Mouse (Mus musculus): ENCODE results near the gene Neu1. TPM values are rescaled to one million over a fixed set of nuclear protein-coding genes. Genes with fewer than 3 reads are reported as not detected.
A peak's percentile ranks its signal among the peaks of the same experiment; 100 is the strongest.

Neu1 gene
- total RNA-seq, 2 experiments from 2014 or later: 41.6 to 47.3 TPM

DNA sequence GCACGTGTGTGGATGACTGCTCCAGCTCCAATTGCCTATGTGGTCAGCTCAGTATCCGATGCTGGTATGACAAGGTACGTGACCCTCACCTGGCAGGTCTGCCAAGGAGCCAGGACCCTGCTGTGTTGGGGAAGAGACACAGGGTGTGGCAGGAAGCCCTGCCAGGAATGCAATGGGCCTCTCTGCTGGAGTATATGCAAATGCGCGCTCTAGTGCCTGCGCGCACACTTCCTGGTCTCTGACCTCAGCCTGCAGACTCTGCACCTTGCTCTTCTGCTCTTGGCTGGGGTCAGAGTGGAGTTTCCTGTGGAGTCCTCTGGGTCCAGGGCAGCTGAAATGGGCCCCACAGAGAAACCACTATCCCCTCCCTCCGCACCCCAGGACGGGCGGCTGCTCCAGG is 20.1 kb upstream of the Neu1 start:
- no peak for DNase-seq (ENCODE audit: extremely low spot score in 1 of 2, low spot score in 2 of 2)
- TF ChIP-seq CTCF (IDR thresholded peaks at IDR 0.05): no peak
- intact Hi-C loops (cut with DNase I): no loop called here
- Histone ChIP-seq H3K4me3 (no peak overlapping the region), H3K27ac (no peak overlapping the region)

DNA sequence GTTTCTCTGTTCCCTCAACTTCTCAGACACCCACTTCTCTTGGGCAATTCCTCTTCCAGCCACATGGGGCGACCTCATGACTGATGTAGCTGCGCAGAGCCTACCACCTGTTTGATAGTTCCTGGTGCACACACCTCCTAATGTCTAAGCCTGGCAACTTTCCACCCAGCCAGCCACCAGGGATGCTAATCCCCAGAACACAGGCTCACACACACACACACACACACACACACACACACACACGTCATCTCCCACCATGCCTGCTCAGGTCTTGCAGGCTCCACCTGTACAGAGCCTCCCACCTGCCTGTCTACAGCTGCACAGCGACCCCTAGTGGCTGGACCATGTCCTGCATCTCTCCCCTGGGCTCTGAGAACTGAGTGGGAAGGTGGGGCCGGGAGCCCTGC is 19.1 kb upstream of the Neu1 start:
- peak; percentile 51 to 67 for DNase-seq (ENCODE audit: extremely low spot score in 1 of 2, low spot score in 2 of 2)
- intact Hi-C loops (cut with DNase I): no loop called here
- peak; percentile 70 for TF ChIP-seq CTCF (IDR thresholded peaks at IDR 0.05)
- no peak overlapping the region for H3K4me3 ChIP-seq
- H3K27ac ChIP-seq: no peak overlapping the region

DNA sequence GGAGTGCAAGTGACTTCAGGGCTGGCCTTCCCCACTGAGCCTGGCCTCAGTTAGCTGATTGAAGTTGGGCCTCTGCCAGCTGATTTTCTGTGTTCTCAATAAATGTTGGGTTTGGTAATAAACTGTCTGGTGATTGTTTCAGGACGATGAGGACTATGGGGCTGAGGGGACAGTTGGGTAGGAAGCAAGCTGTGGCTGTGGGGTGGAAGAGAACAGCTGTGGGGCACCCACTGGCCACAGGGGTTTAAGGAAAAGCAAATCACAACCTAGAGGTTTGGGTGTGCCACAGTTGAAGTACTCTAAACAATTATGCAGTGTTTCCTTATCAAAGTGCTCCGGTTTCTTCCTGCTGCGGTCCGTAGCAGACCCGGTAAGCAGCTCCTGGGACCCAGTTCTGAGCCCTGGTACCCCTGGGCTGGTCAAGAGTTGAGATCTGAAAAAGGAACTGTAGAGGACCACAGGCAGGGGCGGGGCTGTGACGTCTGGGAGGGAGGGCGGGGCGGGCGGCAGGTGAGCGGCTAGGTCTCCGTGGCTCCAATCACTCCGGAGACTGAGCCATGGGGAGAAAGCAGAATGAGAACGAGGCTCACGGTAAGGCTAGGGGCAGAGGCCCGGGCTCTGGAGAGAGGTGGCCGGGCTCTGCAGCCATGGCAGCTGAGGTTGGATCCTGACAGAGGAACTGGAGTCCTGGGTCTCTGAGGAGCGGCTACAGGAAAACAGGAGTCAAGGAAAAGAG is 17.0 kb upstream of the Neu1 start, which contains the start of gene Slc44a4:
TSS of gene Slc44a4 (plus strand) at position 537 of the 736 bp plus-strand sequence.
- intact Hi-C loops (cut with DNase I): no loop called here
- H3K4me3 ChIP-seq: no peak within 1 kb of the TSS
- no peak for TF ChIP-seq CTCF (IDR thresholded peaks at IDR 0.05)
- DNase-seq (ENCODE audit: extremely low spot score in 1 of 2, low spot score in 2 of 2): no peak
- H3K27ac ChIP-seq: no peak within 1 kb of the TSS

DNA sequence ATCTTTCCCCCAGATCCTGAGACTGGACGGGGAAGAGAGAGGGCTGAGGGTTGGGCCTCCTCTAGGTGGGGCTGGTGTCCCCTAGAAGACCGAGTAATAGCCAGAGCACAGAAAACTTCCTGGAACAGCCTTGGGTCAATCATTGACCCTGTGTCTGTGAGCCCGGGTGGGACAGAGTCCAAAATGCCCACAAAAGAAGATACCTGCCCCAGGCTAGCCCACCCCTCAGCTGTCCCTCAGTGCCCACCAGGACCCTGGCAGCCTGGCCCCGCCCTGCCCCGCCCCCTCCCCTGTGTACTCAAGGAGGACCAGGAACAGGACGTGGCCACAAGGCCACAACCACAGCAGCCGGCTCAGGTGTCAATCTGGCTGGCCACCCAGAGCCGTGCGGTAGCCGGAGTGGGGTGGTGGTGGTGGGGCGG is 15.6 kb upstream of the Neu1 start:
- intact Hi-C loops (cut with DNase I): no loop called here
- no peak overlapping the region for H3K27ac ChIP-seq
- peak; percentile 6; the same call in 1 of the 2 replicates for TF ChIP-seq CTCF (IDR thresholded peaks at IDR 0.05)
- no peak for DNase-seq (ENCODE audit: extremely low spot score in 1 of 2, low spot score in 2 of 2)
- H3K4me3 ChIP-seq: no peak overlapping the region

DNA sequence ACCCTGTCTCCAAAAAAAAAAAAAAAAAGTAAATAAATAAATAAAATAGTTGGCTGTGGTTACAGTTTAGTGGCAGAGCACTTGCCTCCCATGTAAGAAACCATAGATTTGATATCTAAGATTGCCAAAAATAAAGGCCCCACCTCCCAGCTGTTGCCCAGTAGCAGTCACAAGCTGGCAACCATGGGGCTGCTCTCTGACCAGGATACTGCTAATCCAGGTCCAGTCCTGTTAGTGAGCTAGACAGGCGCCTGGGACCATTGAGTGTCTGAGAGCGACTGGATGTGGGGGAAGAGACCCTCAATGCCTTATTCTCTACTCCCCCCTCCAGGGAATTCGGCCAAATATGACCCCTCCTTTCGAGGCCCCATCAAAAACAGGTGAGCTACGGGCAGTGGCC is 14.7 kb upstream of the Neu1 start:
- Histone ChIP-seq H3K27ac (no peak overlapping the region), H3K4me3 (no peak overlapping the region)
- intact Hi-C loops (cut with DNase I): no loop called here
- no peak for DNase-seq (ENCODE audit: extremely low spot score in 1 of 2, low spot score in 2 of 2)
- no peak for TF ChIP-seq CTCF (IDR thresholded peaks at IDR 0.05)

DNA sequence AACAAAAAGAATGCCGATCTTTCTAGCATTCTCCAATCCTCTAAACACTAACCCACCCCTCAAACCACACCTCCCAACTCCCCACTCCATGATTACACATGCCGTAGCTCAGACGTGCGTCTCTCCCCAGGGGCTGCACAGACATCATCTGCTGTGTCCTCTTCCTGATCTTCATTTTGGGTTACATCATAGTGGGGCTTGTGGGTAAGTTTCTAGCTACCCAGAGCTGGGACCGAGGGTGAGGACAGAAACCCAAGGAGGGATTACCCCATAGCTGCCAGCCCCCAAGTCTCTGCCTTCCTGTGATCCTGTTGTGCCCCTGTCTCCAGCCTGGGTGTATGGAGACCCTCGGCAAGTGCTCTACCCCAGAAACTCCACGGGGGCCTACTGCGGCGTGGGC is 13.9 kb upstream of the Neu1 start:
- no peak for DNase-seq (ENCODE audit: extremely low spot score in 1 of 2, low spot score in 2 of 2)
- intact Hi-C loops (cut with DNase I): no loop called here
- no peak for TF ChIP-seq CTCF (IDR thresholded peaks at IDR 0.05)
- Histone ChIP-seq H3K4me3 (no peak overlapping the region), H3K27ac (no peak overlapping the region)

DNA sequence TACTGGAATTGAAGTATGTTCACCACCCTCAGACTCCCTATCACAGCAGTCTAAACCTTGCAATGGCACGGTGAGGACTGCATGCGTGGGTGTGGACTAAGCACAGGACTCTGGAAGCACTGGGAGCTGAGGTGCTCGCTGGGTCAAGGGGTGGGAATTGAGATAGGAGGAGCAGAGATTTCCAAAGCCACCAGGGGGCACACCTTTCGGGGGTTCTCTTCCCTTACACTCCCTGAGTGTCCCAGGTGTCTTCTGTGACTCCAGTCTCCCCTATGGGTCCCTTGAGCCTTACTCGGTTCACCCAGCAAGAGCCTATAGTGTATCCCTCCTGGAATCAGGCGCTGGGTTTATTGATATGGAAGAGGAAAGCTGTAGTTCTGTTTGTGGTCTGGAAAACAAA is 8.1 kb upstream of the Neu1 start:
- DNase-seq (ENCODE audit: extremely low spot score in 1 of 2, low spot score in 2 of 2): no peak
- peak; percentile 16 for TF ChIP-seq CTCF (IDR thresholded peaks at IDR 0.05)
- Histone ChIP-seq H3K4me3 (no peak overlapping the region), H3K27ac (no peak overlapping the region)
- intact Hi-C loops (cut with DNase I): no loop called here

DNA sequence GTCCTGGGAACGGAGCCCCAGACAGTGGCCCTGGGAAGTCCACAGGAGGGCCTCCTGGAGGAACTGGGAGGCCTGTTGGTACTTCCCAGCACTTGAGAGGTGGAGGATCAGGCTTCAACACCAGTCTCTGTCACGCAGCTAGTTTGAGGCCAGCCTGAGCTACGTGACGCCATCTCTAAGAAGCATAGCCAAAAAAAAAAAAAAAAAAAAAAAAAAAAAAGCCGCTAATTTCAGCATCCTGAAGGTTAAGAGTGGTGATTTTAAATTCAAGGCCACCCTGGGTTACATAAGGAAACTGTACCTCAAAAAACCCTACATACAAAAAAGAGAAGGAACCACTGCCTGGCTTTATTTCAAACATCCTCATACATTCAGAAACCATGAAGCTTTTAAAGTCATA is 6.8 kb upstream of the Neu1 start:
- TF ChIP-seq CTCF (IDR thresholded peaks at IDR 0.05): no peak
- Histone ChIP-seq H3K27ac (no peak overlapping the region), H3K4me3 (no peak overlapping the region)
- intact Hi-C loops (cut with DNase I): no loop called here
- DNase-seq (ENCODE audit: extremely low spot score in 1 of 2, low spot score in 2 of 2): no peak

DNA sequence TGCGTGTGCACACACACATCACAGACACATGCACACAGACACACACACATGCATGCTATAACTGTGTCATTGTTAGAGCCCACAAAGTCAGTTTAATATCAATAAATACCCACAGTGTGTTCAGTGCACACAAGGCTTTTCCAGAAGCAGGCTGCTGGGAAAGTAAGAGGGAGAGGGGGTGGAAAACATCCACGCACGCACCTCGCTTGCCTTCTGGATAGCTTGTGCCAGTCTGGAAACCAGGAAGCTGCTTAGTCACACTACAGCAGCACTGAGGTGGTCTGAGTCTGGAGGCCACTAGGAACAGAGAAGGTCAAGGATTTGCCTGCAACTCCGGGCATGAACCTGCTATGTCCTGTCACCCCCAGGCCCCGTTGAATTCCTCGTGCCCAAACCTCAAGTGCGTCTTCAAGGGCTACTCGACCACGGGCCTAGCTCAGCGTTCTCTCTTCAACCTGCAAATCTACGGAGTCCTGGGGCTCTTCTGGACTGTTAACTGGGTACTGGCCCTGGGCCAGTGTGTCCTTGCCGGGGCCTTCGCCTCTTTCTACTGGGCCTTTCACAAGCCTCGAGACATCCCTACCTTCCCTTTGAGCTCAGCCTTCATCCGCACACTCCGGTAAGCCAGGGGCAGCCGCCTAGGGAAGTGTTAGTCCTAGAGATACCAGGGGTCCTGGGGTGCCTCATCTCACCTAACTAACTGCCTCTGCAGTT is 3.6 kb upstream of the Neu1 start:
- intact Hi-C loops (cut with DNase I): no loop called here
- DNase-seq (ENCODE audit: extremely low spot score in 1 of 2, low spot score in 2 of 2): peak in 1 of 2 experiments; percentile 33
- TF ChIP-seq CTCF (IDR thresholded peaks at IDR 0.05): no peak
- H3K4me3 ChIP-seq: no peak overlapping the region
- peak overlapping the region; percentile 50; the same call in 1 of the 2 replicates for H3K27ac ChIP-seq

DNA sequence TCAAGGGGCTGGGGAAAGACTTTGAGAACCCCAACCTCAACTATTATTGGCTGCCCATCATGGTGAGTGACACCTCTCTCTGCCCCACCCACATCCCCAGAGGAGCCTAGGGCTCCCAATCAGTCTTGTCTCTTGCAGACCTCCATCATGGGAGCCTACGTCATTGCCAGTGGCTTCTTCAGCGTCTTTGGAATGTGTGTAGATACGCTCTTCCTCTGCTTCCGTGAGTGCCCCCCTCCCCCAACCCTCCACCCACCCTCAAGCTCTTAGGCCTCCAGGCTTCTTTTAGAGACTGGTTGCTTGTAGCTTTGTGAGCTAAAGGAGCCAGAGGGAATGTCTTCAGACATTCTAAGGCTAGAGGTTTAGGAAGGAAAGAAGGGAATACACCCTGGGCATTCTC is 2.2 kb upstream of the Neu1 start:
- Histone ChIP-seq H3K4me3 (no peak overlapping the region), H3K27ac (no peak overlapping the region)
- intact Hi-C loops (cut with DNase I): no loop called here
- no peak for TF ChIP-seq CTCF (IDR thresholded peaks at IDR 0.05)
- DNase-seq (ENCODE audit: extremely low spot score in 1 of 2, low spot score in 2 of 2): no peak

DNA sequence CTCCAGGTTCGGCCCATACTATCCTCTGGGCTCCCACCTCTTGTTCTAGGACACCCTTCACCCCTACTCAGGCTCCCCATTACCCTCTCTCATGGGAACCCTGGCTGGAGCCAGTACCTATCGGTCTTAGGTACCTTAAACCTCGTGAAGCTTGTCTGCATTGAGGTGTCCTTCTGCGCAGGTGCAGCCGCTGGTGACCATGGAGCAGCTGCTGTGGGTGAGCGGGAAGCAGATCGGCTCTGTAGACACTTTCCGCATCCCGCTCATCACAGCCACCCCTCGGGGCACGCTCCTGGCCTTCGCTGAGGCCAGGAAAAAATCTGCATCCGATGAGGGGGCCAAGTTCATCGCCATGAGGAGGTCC is 664 bp downstream of the Neu1 start:
- peak overlapping the region; percentile 75 for H3K4me3 ChIP-seq
- DNase-seq (ENCODE audit: extremely low spot score in 1 of 2, low spot score in 2 of 2): peak; percentile 39 to 44
- TF ChIP-seq CTCF (IDR thresholded peaks at IDR 0.05): no peak
- peak overlapping the region; percentile 90 for H3K27ac ChIP-seq
- intact Hi-C loops (cut with DNase I): loop anchor here (2.0 kb wide), 2 partner anchors 19 to 33 kb away; partner anchors contain the start of genes C2 and Ehmt2

DNA sequence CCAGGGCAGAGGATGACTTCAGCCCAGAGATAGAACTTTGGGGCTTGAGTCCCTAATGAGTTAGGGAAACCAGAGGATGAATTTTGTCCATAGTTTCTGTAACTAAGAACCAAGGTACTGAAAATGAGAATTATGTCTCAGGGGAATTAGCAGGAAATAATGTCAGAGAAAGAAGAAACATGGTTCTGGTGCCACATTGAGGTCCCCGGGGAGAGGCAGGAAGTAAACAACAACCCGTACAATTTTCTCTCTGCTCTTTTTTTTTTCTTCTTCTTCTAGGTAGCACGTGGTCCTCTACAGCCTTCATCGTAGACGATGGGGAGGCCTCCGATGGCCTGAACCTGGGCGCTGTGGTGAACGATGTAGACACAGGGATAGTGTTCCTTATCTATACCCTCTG is 1.2 kb downstream of the Neu1 start:
- peak overlapping the region; percentile 75 for H3K4me3 ChIP-seq
- H3K27ac ChIP-seq: no peak overlapping the region; the same call in 1 of the 2 replicates
- no peak for TF ChIP-seq CTCF (IDR thresholded peaks at IDR 0.05)
- intact Hi-C loops (cut with DNase I): no loop called here
- no peak for DNase-seq (ENCODE audit: extremely low spot score in 1 of 2, low spot score in 2 of 2)

Data from left cerebral cortex, adult 2 months (tissue).